Mouse (Mus musculus) left cerebral cortex, postnatal 4 days (tissue): ENCODE data around the gene Has3. TPM values are rescaled to one million over a fixed set of nuclear protein-coding genes. Genes with fewer than 3 reads are reported as not detected.
"Not testable (repeated sequence)": the region's sequence is repeated elsewhere in the genome, so short reads cannot be mapped to it uniquely, and the experiment has no call there.

ENCODE experiments used
- DNase-seq: peaks from one replicate; pipeline ENCODE4 v3.0.0-alpha.2; 2022
- intact Hi-C: fragments of 180-260 bp; cut with DNase I; formaldehyde crosslinking; loops from one replicate; pipeline ENCODE4 v1.15.1; 2025
- total RNA-seq, 2 experiments: library from RNA; stranded (reverse); gene quantifications; 2 replicates each; pipeline ENCODE4 v1.2.3; 2021

Gene Has3
- total RNA-seq, 2 experiments from 2014 or later, result 16.7 to 17.7 TPM

DNA sequence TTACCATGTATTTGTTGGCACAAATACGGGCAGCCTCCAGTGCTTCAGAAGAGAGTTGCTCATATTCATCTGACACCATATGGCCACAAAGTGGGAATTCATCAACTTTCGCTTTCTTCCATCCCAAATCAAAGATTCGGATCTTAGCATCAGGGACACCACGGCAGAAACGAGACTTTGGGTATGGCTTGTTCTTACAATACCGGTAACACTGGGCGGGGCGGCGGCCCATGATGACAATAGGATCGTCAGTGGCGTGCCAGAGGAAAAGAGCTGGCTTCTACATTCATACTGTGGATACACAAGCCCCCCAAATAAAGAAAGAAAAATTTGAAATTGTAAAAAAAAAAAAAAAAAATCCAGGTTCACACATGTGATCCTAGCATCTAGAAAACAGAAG, 58.1 kb downstream of the Has3 start:
- intact Hi-C loops, result loop anchor here (5.0 kb wide), 1 partner anchor 69 kb away; no protein-coding TSS in a partner anchor
- not testable (repeated sequence) for DNase-seq

- intact Hi-C loops, result loop anchor here (5.0 kb wide), 1 partner anchor 68 kb away; no protein-coding TSS in a partner anchor
- DNase-seq, result no peak
These were observed 59.3 kb downstream of the Has3 start for GRCm38 (mm10) chr8:106929155-106929913.

- intact Hi-C loops, result loop anchor here (5.0 kb wide), 1 partner anchor 67 kb away; no protein-coding TSS in a partner anchor
- no peak for DNase-seq
These were observed 59.9 kb downstream of the Has3 start for GRCm38 (mm10) chr8:106929921-106930320.

GRCm38 (mm10) chr8:106932376-106933065, 62.5 kb downstream of the Has3 start:
- peak; percentile 10 for DNase-seq
- intact Hi-C loops, result no loop called here

GRCm38 (mm10) chr8:106933506-106934143, 63.6 kb downstream of the Has3 start:
- intact Hi-C loops, result no loop called here

More at GRCm38 (mm10) chr8:106933506-106934143, 63.6 kb downstream of the Has3 start:
- no peak for DNase-seq

Other genes with a start within 250 kb of the Has3 start
- 1 to 10 TPM; 7.1 to 8.0 TPM for gene Tango6, start 187.2 kb upstream of the Has3 start, total RNA-seq
- gene Utp4, start 23.4 kb downstream of the Has3 start, total RNA-seq, result 10 to 100 TPM; 30.0 to 30.2 TPM
- gene Sntb2, start 65.5 kb downstream of the Has3 start, total RNA-seq, result 1 to 10 TPM; 6.3 to 6.5 TPM
- gene Vps4a, start 161.0 kb downstream of the Has3 start, total RNA-seq, result 100 to 1,000 TPM; 137 to 143 TPM
- gene Pdf, start 178.4 kb downstream of the Has3 start, total RNA-seq, result 10 to 100 TPM; 22.5 to 23.2 TPM
- 10 to 100 TPM; 21.3 to 22.8 TPM for gene Cog8, start 186.4 kb downstream of the Has3 start, total RNA-seq
- 10 to 100 TPM; 52.1 to 64.6 TPM for gene Nip7, start 186.6 kb downstream of the Has3 start, total RNA-seq
- not detected for gene Tmed6, start 195.4 kb downstream of the Has3 start, total RNA-seq
- gene Terf2, start 226.3 kb downstream of the Has3 start, total RNA-seq, result 10 to 100 TPM; 43.9 to 47.2 TPM